Mouse (Mus musculus): ENCODE data around the gene Nudt1.

Nudt1 gene

DNA sequence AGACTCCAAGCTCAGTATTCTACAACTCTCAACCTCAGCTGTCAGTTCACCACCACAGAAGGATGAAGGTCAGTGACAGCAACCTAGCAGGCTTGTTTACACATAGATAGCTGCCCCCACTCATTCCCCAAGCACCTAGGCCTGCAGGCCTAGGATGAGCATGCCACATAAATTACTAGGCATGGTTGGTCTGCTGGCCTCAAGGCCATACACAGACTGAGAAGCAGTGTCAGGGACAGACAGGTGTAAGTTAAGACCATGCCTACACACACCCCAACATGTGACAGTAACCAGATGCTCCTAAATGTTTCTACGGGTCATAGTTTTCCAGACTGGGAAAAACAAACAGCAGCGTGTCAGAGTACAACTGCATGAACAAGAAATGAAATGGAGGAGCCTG lies 48.0 kb downstream of the Nudt1 start:
- TF ChIP-seq POU5F1 (IDR thresholded peaks at IDR 0.05; ENCODE audit: borderline replicate concordance, low read length) (no peak), NANOG (IDR thresholded peaks at IDR 0.05; ENCODE audit: borderline replicate concordance, low read length) (no peak), CTCF (conservative IDR thresholded peaks at IDR 0.05; ENCODE audit: low read length) (no peak)
- Histone ChIP-seq H3K4me3 (replicated peaks; ENCODE audit: low read length) (no peak overlapping the region), H3K9me3 (ENCODE audit: low read length) (peaks cover 8% of the 10 kb centered on the region; the same call in 1 of the 2 replicates), H3K4me1 (replicated peaks; ENCODE audit: low read depth, low read length) (peaks cover 72% of the 10 kb centered on the region), H3K36me3 (ENCODE audit: insufficient read depth, low read length) (0 out of 2 replicates have a peak, but pooled peaks cover 7% of the 10 kb centered on the region), H3K27me3 (ENCODE audit: insufficient read depth, low read length) (no peaks in the 10 kb centered on the region)

DNA sequence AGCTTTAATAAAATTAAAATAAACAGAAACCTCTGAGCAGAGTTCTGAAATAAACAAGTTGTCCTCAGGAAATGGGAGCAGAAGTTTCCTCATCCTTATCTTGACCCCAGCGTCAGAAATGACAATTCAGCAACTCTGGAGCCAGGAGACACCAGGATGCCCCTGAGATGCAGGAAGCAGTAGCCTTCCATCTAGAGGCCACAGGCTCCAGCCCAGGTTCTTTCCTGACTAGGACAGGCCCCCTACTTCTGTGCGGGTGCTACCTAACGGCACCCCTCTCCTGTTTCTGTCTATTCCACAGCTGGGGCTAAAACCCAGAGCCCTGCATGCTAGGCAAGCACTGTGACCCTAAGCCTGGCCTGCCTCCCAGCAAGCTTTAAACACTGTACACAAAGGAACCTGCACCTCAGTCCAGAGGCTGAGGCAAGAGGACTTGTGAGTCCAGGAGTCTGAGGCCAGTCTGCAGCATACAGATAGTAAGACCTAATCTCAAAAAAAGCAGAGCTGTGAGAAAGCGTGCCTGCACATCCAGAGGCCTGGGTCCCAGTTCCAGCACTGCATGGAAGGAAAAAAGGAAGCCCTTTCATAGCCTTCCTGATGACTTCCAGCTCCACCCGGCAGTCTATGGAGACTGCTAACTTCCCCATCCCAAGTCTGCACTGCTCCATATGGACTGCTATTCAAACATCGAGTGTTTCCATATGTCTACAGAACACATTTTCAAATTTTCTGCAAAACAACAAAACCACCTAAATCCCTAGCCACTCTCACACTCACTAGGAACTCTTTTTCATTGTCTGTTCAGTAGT lies 49.2 kb downstream of the Nudt1 start:
- H3K4me1 ChIP-seq (replicated peaks; ENCODE audit: low read depth, low read length): peaks cover 71% of the 10 kb centered on the region
- TF ChIP-seq CTCF (conservative IDR thresholded peaks at IDR 0.05; ENCODE audit: low read length) (no peak), NANOG (IDR thresholded peaks at IDR 0.05; ENCODE audit: borderline replicate concordance, low read length) (no peak), POU5F1 (IDR thresholded peaks at IDR 0.05; ENCODE audit: borderline replicate concordance, low read length) (no peak)
- no peaks in the 10 kb centered on the region for H3K27me3 ChIP-seq (ENCODE audit: insufficient read depth, low read length)
- 0 out of 2 replicates have a peak, but pooled peaks cover 1% of the 10 kb centered on the region for H3K36me3 ChIP-seq (ENCODE audit: insufficient read depth, low read length)
- peaks cover 8% of the 10 kb centered on the region; the same call in 1 of the 2 replicates for H3K9me3 ChIP-seq (ENCODE audit: low read length)
- no peak overlapping the region for H3K4me3 ChIP-seq (replicated peaks; ENCODE audit: low read length)

DNA sequence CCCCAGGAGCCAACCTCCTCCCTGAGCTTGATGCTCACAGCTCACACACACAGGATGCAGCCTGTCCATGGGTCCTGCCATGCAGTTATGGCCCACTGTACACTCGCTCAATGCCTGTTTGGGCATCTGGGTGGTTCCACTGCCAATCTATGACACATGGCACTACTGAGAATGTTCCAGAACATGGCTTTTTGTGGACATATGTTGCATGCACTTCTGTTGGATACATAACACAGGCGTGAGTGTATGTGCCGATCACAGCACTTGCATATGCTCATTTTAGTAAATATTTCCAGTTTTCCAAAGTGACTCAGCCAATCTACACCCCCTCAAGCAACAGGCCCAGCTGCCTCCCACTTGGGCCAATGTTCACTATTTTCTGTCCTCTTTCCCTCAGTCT lies 50.2 kb downstream of the Nudt1 start:
- Histone ChIP-seq H3K36me3 (ENCODE audit: insufficient read depth, low read length) (no peaks in the 10 kb centered on the region), H3K27me3 (ENCODE audit: insufficient read depth, low read length) (no peaks in the 10 kb centered on the region), H3K4me3 (replicated peaks; ENCODE audit: low read length) (no peak overlapping the region), H3K9me3 (ENCODE audit: low read length) (peaks cover 8% of the 10 kb centered on the region; the same call in 1 of the 2 replicates), H3K4me1 (replicated peaks; ENCODE audit: low read depth, low read length) (peaks cover 61% of the 10 kb centered on the region)
- TF ChIP-seq CTCF (conservative IDR thresholded peaks at IDR 0.05; ENCODE audit: low read length) (no peak), POU5F1 (IDR thresholded peaks at IDR 0.05; ENCODE audit: borderline replicate concordance, low read length) (no peak), NANOG (IDR thresholded peaks at IDR 0.05; ENCODE audit: borderline replicate concordance, low read length) (no peak)

DNA sequence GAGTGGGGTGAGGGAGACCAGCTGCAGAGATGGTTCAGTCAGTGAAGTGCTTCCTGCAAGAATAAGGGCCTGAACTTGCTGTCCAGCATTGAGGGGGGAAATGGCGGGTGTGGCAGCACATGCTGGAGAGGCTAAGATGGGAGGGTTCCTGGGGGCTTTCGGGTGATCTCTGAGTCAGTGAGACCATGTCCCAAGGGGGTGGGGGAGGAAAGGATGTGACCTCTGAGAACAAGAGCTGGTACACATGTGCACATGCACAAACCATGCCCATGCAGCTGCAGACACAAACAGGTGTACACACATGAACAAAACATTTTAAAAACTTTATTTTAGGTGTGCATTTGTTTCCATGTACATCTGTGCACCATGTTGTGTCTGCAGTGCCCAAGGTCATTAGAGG lies 52.3 kb downstream of the Nudt1 start:
- Histone ChIP-seq H3K27me3 (ENCODE audit: insufficient read depth, low read length) (no peaks in the 10 kb centered on the region), H3K9me3 (ENCODE audit: low read length) (peaks cover 3% of the 10 kb centered on the region; the same call in 1 of the 2 replicates), H3K4me3 (replicated peaks; ENCODE audit: low read length) (no peak overlapping the region), H3K36me3 (ENCODE audit: insufficient read depth, low read length) (no peaks in the 10 kb centered on the region), H3K4me1 (replicated peaks; ENCODE audit: low read depth, low read length) (peaks cover 48% of the 10 kb centered on the region)
- no peak for TF ChIP-seq POU5F1 (IDR thresholded peaks at IDR 0.05; ENCODE audit: borderline replicate concordance, low read length)
- TF ChIP-seq NANOG (IDR thresholded peaks at IDR 0.05; ENCODE audit: borderline replicate concordance, low read length): no peak
- no peak for TF ChIP-seq CTCF (conservative IDR thresholded peaks at IDR 0.05; ENCODE audit: low read length)

DNA sequence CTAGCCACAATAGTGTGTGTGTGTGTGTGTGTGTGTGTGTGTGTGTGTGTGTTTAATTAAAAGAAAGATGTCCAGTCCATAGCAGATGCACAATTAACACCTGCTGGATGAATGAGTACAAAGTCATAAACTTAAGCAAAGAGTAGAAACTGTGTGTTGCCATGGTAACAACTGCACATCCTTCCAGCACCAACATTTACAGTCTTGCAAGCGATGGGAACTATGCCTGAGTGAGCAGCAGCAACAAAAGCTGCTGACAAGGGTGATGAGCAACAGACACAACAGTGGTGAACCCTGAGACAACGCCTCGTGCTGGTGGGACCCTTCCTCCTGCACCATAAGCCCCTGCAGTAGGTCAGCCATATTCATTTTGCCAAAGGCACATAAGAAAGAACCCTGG lies 52.8 kb downstream of the Nudt1 start:
- TF ChIP-seq CTCF (conservative IDR thresholded peaks at IDR 0.05; ENCODE audit: low read length) (no peak), NANOG (IDR thresholded peaks at IDR 0.05; ENCODE audit: borderline replicate concordance, low read length) (no peak), POU5F1 (IDR thresholded peaks at IDR 0.05; ENCODE audit: borderline replicate concordance, low read length) (no peak)
- H3K27me3 ChIP-seq (ENCODE audit: insufficient read depth, low read length): no peaks in the 10 kb centered on the region
- no peaks in the 10 kb centered on the region for H3K9me3 ChIP-seq (ENCODE audit: low read length)
- H3K36me3 ChIP-seq (ENCODE audit: insufficient read depth, low read length): no peaks in the 10 kb centered on the region
- no peak overlapping the region for H3K4me3 ChIP-seq (replicated peaks; ENCODE audit: low read length)
- peaks cover 48% of the 10 kb centered on the region for H3K4me1 ChIP-seq (replicated peaks; ENCODE audit: low read depth, low read length)

DNA sequence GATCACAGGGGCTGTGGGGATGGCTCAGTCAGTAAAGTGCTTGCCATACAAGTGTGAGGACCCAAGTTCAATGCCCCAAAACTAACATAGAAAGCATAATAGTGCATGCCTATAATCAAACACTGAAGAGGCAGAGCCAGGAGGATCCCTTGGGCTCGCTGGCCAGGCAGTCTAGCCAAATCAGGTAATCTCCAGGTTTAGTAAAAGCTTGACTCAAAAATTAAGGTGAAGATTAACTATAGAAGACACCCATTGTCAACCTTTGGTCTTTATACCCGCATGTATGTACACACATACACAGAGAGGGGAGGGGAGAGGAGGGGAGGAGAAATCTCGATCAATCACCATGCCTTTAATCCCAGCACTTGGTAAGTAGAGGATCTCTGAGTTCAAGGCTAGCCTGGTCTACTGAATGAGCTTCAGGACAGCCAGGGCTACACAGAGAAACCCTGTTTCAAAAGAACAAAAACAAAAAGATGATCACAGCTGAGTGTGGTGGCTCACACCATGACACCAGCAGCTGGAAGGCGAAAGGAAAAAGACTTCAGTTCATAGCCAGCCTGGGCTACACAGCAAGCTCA lies 53.9 kb downstream of the Nudt1 start:
- H3K36me3 ChIP-seq (ENCODE audit: insufficient read depth, low read length): no peaks in the 10 kb centered on the region
- TF ChIP-seq POU5F1 (IDR thresholded peaks at IDR 0.05; ENCODE audit: borderline replicate concordance, low read length) (no peak), NANOG (IDR thresholded peaks at IDR 0.05; ENCODE audit: borderline replicate concordance, low read length) (no peak), CTCF (conservative IDR thresholded peaks at IDR 0.05; ENCODE audit: low read length) (no peak)
- H3K9me3 ChIP-seq (ENCODE audit: low read length): no peaks in the 10 kb centered on the region
- no peaks in the 10 kb centered on the region for H3K27me3 ChIP-seq (ENCODE audit: insufficient read depth, low read length)
- H3K4me1 ChIP-seq (replicated peaks; ENCODE audit: low read depth, low read length): peaks cover 55% of the 10 kb centered on the region
- H3K4me3 ChIP-seq (replicated peaks; ENCODE audit: low read length): no peak overlapping the region

DNA sequence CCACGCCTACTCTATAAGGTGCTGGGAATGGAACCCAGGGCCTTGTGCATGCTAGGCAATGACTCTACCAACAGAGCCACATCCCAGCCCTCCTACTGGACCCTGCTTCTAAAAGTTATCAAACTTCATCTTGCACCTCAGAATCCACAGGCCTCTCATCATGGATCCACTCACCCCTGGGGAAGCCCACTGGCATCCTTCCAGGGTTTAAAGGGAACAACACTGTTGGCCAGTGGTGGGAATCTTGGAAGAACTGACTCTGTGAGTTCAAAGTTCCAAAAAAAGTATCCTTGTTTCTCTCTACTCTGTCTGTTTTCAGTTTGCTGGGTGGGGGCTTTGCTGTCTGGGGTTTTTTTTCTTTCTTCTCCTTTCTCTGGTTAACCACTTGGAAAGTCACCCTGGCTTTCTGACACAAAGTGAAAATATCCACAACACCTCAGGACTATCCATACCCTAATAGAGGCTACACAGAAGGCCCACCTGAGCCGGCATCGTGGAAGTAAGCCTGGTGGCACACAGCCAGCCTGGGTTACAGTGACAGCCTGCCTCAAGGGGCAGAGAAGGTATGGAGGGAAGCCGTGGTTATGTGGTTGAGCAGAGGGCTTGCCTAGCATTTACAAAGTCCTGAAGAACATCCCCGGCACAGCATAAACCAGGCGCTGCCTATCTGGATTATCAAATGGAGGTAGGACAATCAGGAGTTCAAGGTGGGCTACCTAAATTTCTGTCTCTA lies 56.8 kb downstream of the Nudt1 start:
- Histone ChIP-seq H3K27me3 (ENCODE audit: insufficient read depth, low read length) (no peaks in the 10 kb centered on the region), H3K9me3 (ENCODE audit: low read length) (no peaks in the 10 kb centered on the region), H3K36me3 (ENCODE audit: insufficient read depth, low read length) (peaks cover 4% of the 10 kb centered on the region; the same call in 1 of the 2 replicates), H3K4me3 (replicated peaks; ENCODE audit: low read length) (no peak overlapping the region), H3K4me1 (replicated peaks; ENCODE audit: low read depth, low read length) (peaks cover 31% of the 10 kb centered on the region)
- TF ChIP-seq NANOG (IDR thresholded peaks at IDR 0.05; ENCODE audit: borderline replicate concordance, low read length) (no peak), CTCF (conservative IDR thresholded peaks at IDR 0.05; ENCODE audit: low read length) (no peak), POU5F1 (IDR thresholded peaks at IDR 0.05; ENCODE audit: borderline replicate concordance, low read length) (no peak)

DNA sequence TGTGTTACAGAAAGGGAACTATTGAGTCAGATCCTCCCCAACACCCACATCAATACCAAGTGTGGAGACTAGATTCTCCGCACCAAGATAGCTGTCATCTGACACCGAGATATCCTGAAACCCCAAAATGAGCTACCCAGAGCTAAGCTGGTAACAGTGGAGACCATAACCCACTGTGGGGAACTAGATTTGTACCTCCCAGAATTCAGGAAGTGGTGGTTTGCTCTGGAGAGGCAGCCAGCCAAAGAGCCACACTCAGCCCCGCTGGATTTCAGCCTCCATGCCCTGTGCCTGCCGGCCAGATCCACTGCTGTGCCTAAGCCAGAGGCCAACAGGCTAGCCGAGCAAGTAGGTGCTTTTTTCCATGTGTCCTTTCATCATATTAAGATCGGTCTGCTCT lies 57.8 kb downstream of the Nudt1 start:
- peaks cover 30% of the 10 kb centered on the region for H3K4me1 ChIP-seq (replicated peaks; ENCODE audit: low read depth, low read length)
- peaks cover 4% of the 10 kb centered on the region; the same call in 1 of the 2 replicates for H3K36me3 ChIP-seq (ENCODE audit: insufficient read depth, low read length)
- TF ChIP-seq NANOG (IDR thresholded peaks at IDR 0.05; ENCODE audit: borderline replicate concordance, low read length) (no peak), POU5F1 (IDR thresholded peaks at IDR 0.05; ENCODE audit: borderline replicate concordance, low read length) (no peak)
- no peaks in the 10 kb centered on the region for H3K9me3 ChIP-seq (ENCODE audit: low read length)
- H3K27me3 ChIP-seq (ENCODE audit: insufficient read depth, low read length): no peaks in the 10 kb centered on the region
- no peak overlapping the region for H3K4me3 ChIP-seq (replicated peaks; ENCODE audit: low read length)
